Mouse (Mus musculus) testis, adult 2 months (tissue): Measurements from ENCODE around the gene Sez6l.

ENCODE experiments used
- CTCF ChIP-seq: fragments of 200-500 bp; IDR thresholded peaks from 2 replicates; pipeline ENCODE4 v1.5.1; 2012; ENCODE audit warnings: low read depth, mild to moderate bottlenecking, inconsistent platforms, low read length, moderate library complexity; ENCODE audit not compliant: control insufficient read depth, insufficient read depth, insufficient replicate concordance
- POLR2A ChIP-seq: fragments of 200-500 bp; IDR thresholded peaks from 2 replicates; pipeline ENCODE4 v1.6.1; 2012; ENCODE audit warnings: low read depth, mild to moderate bottlenecking, inconsistent platforms, low read length, moderate library complexity; ENCODE audit not compliant: control insufficient read depth

DNA sequence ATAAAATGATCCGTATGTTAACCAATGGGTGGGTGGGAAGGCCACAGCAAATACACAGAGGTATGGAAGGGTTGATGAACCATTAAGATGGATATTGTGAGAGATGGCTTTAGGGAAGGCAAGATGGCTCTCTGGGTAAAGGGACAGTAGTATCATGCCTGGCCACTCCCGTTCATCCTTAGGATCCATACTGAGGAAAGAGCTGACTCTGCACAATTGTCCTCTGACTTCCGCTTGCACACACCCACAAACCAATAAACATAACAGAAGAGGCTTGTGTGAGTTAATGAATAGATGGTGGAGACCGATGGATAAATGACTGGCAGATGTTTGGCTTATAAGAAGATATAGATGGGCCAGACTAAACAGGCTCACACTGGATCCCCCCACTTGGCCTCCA lies 19.6 kb downstream of the Sez6l start:
- TF ChIP-seq CTCF (no peak), POLR2A (no peak)
